In the genomic region with DNA sequence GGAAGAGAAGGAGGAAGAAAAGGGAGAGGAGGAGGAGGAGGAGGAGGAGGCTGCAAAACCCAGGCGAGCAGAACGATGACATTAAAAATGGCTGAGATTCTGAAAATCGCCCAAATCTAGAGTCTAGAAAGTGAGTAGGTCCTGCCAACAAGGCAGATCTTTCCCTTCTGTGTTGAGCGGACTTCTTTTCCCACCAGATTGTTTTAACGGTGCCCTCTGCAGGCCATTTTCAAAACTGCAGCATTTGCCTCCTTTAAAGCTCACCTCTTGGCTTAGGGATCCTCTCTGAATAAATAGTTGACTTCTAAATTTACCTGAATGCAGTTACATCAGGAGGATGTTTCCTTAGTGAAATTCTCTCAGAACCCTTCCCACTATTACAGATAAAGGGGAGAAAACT, we compare ENCODE assay signal across 8 mouse cellular contexts.
A peak's percentile ranks its signal among the peaks of the same experiment; 100 is the strongest.
DNase-seq lines count a peak whose midpoint lies in the region; ATAC-seq and TF ChIP-seq lines count a peak whose summit lies in the region.

No protein-coding gene starts in this region.

- no peak for ATAC-seq in midbrain, embryonic 14.5 days (ENCODE audit: low FRiP score, low TSS enrichment)
- ATAC-seq in midbrain, embryonic 15.5 days (replicated peaks) = no peak

- no peak overlapping the region for H3K4me3 ChIP-seq in midbrain, embryonic 14.5 days (replicated peaks; ENCODE audit: low read depth, low read length)
- H3K4me3 ChIP-seq in midbrain, embryonic 15.5 days = no peak overlapping the region
- peak overlapping the region; percentile 48 for H3K4me3 ChIP-seq in gastrocnemius, adult 2 months
- no peak overlapping the region for H3K4me3 ChIP-seq in kidney, adult 2 months (ENCODE audit: insufficient read depth, low read depth, low read length)

- peak; percentile 92 for DNase-seq in midbrain, embryonic 14.5 days
- peak; percentile 90 for DNase-seq in cerebellum, postnatal 25 days
- DNase-seq in gastrocnemius, adult 2 months = peak; percentile 80
- DNase-seq in kidney, adult 2 months = peak; percentile 75
- peak; percentile 83 for DNase-seq in left cerebral cortex, postnatal 4 days
- DNase-seq in ovary, postnatal 14 days (ENCODE audit: low spot score) = peak; percentile 80
- DNase-seq in thymus, postnatal 36 days = peak; percentile 44 to 60

- TF ChIP-seq CTCF in gastrocnemius, adult 2 months (IDR thresholded peaks at IDR 0.05) = peak; percentile 90
- peak; percentile 61 for TF ChIP-seq CTCF in kidney, adult 2 months (conservative IDR thresholded peaks at IDR 0.05; ENCODE audit: insufficient read depth, insufficient read length, low read depth, low read length)

- no peaks in the 10 kb centered on the region for H3K4me1 ChIP-seq in midbrain, embryonic 14.5 days (ENCODE audit: control insufficient read depth, insufficient read depth, low read length)
- no peaks in the 10 kb centered on the region for H3K4me1 ChIP-seq in midbrain, embryonic 15.5 days
- H3K4me1 ChIP-seq in kidney, adult 2 months (ENCODE audit: control insufficient read depth, insufficient read depth, low read length) = peaks cover 2% of the 10 kb centered on the region; the same call in 1 of the 2 replicates

- no peak overlapping the region for H3K9ac ChIP-seq in midbrain, embryonic 14.5 days (replicated peaks; ENCODE audit: low read length)
- H3K9ac ChIP-seq in midbrain, embryonic 15.5 days = no peak overlapping the region

- no peak overlapping the region for H3K4me2 ChIP-seq in midbrain, embryonic 14.5 days (ENCODE audit: low read length)
- no peak overlapping the region for H3K4me2 ChIP-seq in midbrain, embryonic 15.5 days

- H3K27me3 ChIP-seq in midbrain, embryonic 14.5 days (ENCODE audit: control insufficient read depth, insufficient read depth, low read length) = no peaks in the 10 kb centered on the region
- H3K27me3 ChIP-seq in midbrain, embryonic 15.5 days (replicated peaks) = no peaks in the 10 kb centered on the region
- H3K27me3 ChIP-seq in kidney, adult 2 months (replicated peaks; ENCODE audit: control insufficient read depth, insufficient read depth, low read length) = no peaks in the 10 kb centered on the region

- no peaks in the 10 kb centered on the region for H3K9me3 ChIP-seq in midbrain, embryonic 14.5 days (ENCODE audit: control insufficient read depth, low read length)
- no peaks in the 10 kb centered on the region for H3K9me3 ChIP-seq in midbrain, embryonic 15.5 days

- H3K27ac ChIP-seq in midbrain, embryonic 14.5 days (replicated peaks; ENCODE audit: low read depth, low read length) = no peak overlapping the region
- no peak overlapping the region for H3K27ac ChIP-seq in midbrain, embryonic 15.5 days
- no peak overlapping the region for H3K27ac ChIP-seq in gastrocnemius, adult 2 months
- no peak overlapping the region for H3K27ac ChIP-seq in kidney, adult 2 months (ENCODE audit: insufficient read depth, low read depth, low read length)

- WGBS in midbrain, embryonic 14.5 days = 23% methylated on average over 5 of the region's 5 CpGs
- WGBS in midbrain, embryonic 15.5 days = 19% methylated on average over 5 of the region's 5 CpGs
- 8% methylated on average over 5 of the region's 5 CpGs for WGBS in kidney, adult 2 months

- intact Hi-C loops in gastrocnemius, adult 2 months (cut with DNase I) = loop anchor here (2.0 to 5.0 kb wide), 3 partner anchors 71 to 449 kb away; no protein-coding TSS in a partner anchor
- intact Hi-C loops in left cerebral cortex, postnatal 4 days (cut with DNase I) = loop anchor here (10.0 kb wide), 2 partner anchors 332 to 452 kb away; no protein-coding TSS in a partner anchor

- TF ChIP-seq POLR2A in kidney, adult 2 months (IDR thresholded peaks at IDR 0.05; ENCODE audit: low read depth, low read length) = no peak

- H3K36me3 ChIP-seq in midbrain, embryonic 14.5 days (ENCODE audit: control insufficient read depth, insufficient read depth, low read length) = no peaks in the 10 kb centered on the region
- no peaks in the 10 kb centered on the region for H3K36me3 ChIP-seq in midbrain, embryonic 15.5 days (replicated peaks)
- no peaks in the 10 kb centered on the region for H3K36me3 ChIP-seq in kidney, adult 2 months (ENCODE audit: control insufficient read depth, insufficient read depth, low read length)
